16 mouse cellular contexts compared by ENCODE assay signal in the genomic region with DNA sequence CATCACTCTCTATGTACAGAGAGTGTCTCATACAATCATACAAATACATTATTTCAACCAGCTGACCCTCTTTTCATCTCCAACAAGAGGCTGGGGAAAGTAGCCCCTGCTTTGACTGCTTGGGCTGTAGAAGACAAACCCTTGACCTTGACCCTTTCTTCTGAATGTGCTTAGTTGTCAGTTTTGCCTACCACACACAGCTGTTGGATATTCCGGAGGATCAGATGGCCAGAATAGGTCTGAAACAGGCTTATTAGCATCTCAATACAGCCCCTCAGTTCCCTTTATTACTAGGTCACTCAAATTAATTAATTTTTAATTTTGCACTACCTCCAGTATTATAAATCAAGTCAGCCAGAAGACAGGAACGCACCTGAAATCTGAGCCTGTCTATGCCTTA.
DNase-seq lines count a peak whose midpoint lies in the region; ATAC-seq lines count a peak whose summit lies in the region.
"Had no signal": no experiment of that assay in that cellular context is flagged by ENCODE, and none has a peak within 500 bp of the region (broad histone marks: within the 10 kb centered on the region; RNA-seq: fewer than 3 reads in every experiment).

No protein-coding gene starts in this region.

- H3K27ac ChIP-seq in embryonic facial prominence, embryonic 11.5 days (replicated peaks; ENCODE audit: low read depth, low read length), result no peak overlapping the region
- H3K27ac ChIP-seq in embryonic facial prominence, embryonic 10.5 days (replicated peaks), result no peak overlapping the region
- no peak overlapping the region for H3K27ac ChIP-seq in neural tube, embryonic 12.5 days
- H3K27ac ChIP-seq in neural tube, embryonic 15.5 days (replicated peaks), result no peak overlapping the region
- H3K27ac ChIP-seq in hindbrain, embryonic 16.5 days (ENCODE audit: low read depth, low read length), result no peak overlapping the region
- H3K27ac ChIP-seq: liver, embryonic 15.5 days had no signal

- peak; percentile 19 for DNase-seq in embryonic facial prominence, embryonic 11.5 days (ENCODE audit: low spot score)
- no peak for DNase-seq in embryonic facial prominence, embryonic 10.5 days (ENCODE audit: low spot score)
- no peak for DNase-seq in adrenal gland, postnatal 14 days
- DNase-seq in kidney, adult 11 months, result no peak
- no peak for DNase-seq in cerebellum, adult 8-10 months
- DNase-seq: cerebellum, adult 11-12 months; gastrocnemius, postnatal 14 days; kidney, adult 8-10 months; kidney, postnatal 25 days; thymus, postnatal 4 days had no signal

- H3K36me3 ChIP-seq in embryonic facial prominence, embryonic 11.5 days (replicated peaks; ENCODE audit: control insufficient read depth, insufficient read depth, low read depth, low read length), result no peaks in the 10 kb centered on the region
- no peaks in the 10 kb centered on the region for H3K36me3 ChIP-seq in embryonic facial prominence, embryonic 10.5 days (replicated peaks)
- H3K36me3 ChIP-seq in neural tube, embryonic 12.5 days, result no peaks in the 10 kb centered on the region
- H3K36me3 ChIP-seq in neural tube, embryonic 15.5 days, result no peaks in the 10 kb centered on the region
- H3K36me3 ChIP-seq in hindbrain, embryonic 16.5 days (ENCODE audit: control insufficient read depth, insufficient read depth, low read length), result no peaks in the 10 kb centered on the region
- H3K36me3 ChIP-seq: liver, embryonic 15.5 days had no signal

- H3K27me3 ChIP-seq in embryonic facial prominence, embryonic 11.5 days (ENCODE audit: control insufficient read depth, insufficient read depth, low read length), result no peaks in the 10 kb centered on the region
- H3K27me3 ChIP-seq in embryonic facial prominence, embryonic 10.5 days (replicated peaks; ENCODE audit: low read depth, poor library complexity, severe bottlenecking), result no peaks in the 10 kb centered on the region
- no peaks in the 10 kb centered on the region for H3K27me3 ChIP-seq in neural tube, embryonic 12.5 days (replicated peaks)
- no peaks in the 10 kb centered on the region for H3K27me3 ChIP-seq in neural tube, embryonic 15.5 days (replicated peaks)
- H3K27me3 ChIP-seq in hindbrain, embryonic 16.5 days (replicated peaks; ENCODE audit: control insufficient read depth, insufficient read depth, low read length), result no peaks in the 10 kb centered on the region
- H3K27me3 ChIP-seq: liver, embryonic 15.5 days; megakaryocyte, embryonic 14.5 days had no signal

- H3K4me2 ChIP-seq in embryonic facial prominence, embryonic 11.5 days (ENCODE audit: low read depth, low read length), result no peak overlapping the region
- no peak overlapping the region for H3K4me2 ChIP-seq in neural tube, embryonic 12.5 days (replicated peaks)
- H3K4me2 ChIP-seq in neural tube, embryonic 15.5 days, result no peak overlapping the region
- no peak overlapping the region for H3K4me2 ChIP-seq in hindbrain, embryonic 16.5 days (ENCODE audit: low read length)
- H3K4me2 ChIP-seq: liver, embryonic 15.5 days had no signal

- no peaks in the 10 kb centered on the region for H3K4me1 ChIP-seq in embryonic facial prominence, embryonic 11.5 days (ENCODE audit: control insufficient read depth, insufficient read depth, low read length)
- H3K4me1 ChIP-seq in embryonic facial prominence, embryonic 10.5 days, result peaks cover 18% of the 10 kb centered on the region
- H3K4me1 ChIP-seq in neural tube, embryonic 12.5 days, result peaks cover 4% of the 10 kb centered on the region
- H3K4me1 ChIP-seq in neural tube, embryonic 15.5 days, result 0 out of 2 replicates have a peak, but pooled peaks cover 4% of the 10 kb centered on the region
- H3K4me1 ChIP-seq in hindbrain, embryonic 16.5 days (ENCODE audit: control insufficient read depth, insufficient read depth, low read depth, low read length), result peaks cover 2% of the 10 kb centered on the region; the same call in 1 of the 2 replicates
- H3K4me1 ChIP-seq: liver, embryonic 15.5 days; megakaryocyte, embryonic 14.5 days had no signal

- no peaks in the 10 kb centered on the region for H3K9me3 ChIP-seq in embryonic facial prominence, embryonic 11.5 days (replicated peaks; ENCODE audit: control insufficient read depth, low read length)
- H3K9me3 ChIP-seq in embryonic facial prominence, embryonic 10.5 days, result no peaks in the 10 kb centered on the region
- no peaks in the 10 kb centered on the region for H3K9me3 ChIP-seq in neural tube, embryonic 12.5 days
- H3K9me3 ChIP-seq in neural tube, embryonic 15.5 days (replicated peaks), result no peaks in the 10 kb centered on the region
- no peaks in the 10 kb centered on the region; the same call in 1 of the 2 replicates for H3K9me3 ChIP-seq in hindbrain, embryonic 16.5 days (ENCODE audit: control insufficient read depth, low read length)
- H3K9me3 ChIP-seq: liver, embryonic 15.5 days; megakaryocyte, embryonic 14.5 days had no signal

- H3K9ac ChIP-seq in embryonic facial prominence, embryonic 11.5 days (replicated peaks; ENCODE audit: low read length), result no peak overlapping the region
- no peak overlapping the region for H3K9ac ChIP-seq in neural tube, embryonic 12.5 days
- H3K9ac ChIP-seq in neural tube, embryonic 15.5 days (replicated peaks), result no peak overlapping the region
- H3K9ac ChIP-seq in hindbrain, embryonic 16.5 days (ENCODE audit: low read depth, low read length), result no peak overlapping the region
- H3K9ac ChIP-seq: liver, embryonic 15.5 days had no signal

- peak; percentile 68 for ATAC-seq in embryonic facial prominence, embryonic 11.5 days (replicated peaks; ENCODE audit: insufficient number of reproducible peaks, low FRiP score, low TSS enrichment, low read depth)
- ATAC-seq in neural tube, embryonic 12.5 days (ENCODE audit: low FRiP score, low read depth), result peak; percentile 43; the same call in 1 of the 2 replicates
- ATAC-seq in neural tube, embryonic 15.5 days (ENCODE audit: low FRiP score), result no peak
- peak; percentile 24; the same call in 1 of the 2 replicates for ATAC-seq in hindbrain, embryonic 16.5 days
- ATAC-seq: lung, postnatal 0 days had no signal

- 37% methylated on average over 2 of the region's 2 CpGs for WGBS in embryonic facial prominence, embryonic 11.5 days
- 55% methylated on average over 2 of the region's 2 CpGs for WGBS in embryonic facial prominence, embryonic 10.5 days
- 17% methylated on average over 2 of the region's 2 CpGs for WGBS in neural tube, embryonic 12.5 days
- WGBS in neural tube, embryonic 15.5 days, result 14% methylated on average over 2 of the region's 2 CpGs
- WGBS in hindbrain, embryonic 16.5 days, result 26% methylated on average over 2 of the region's 2 CpGs

- no peak overlapping the region for H3K4me3 ChIP-seq in embryonic facial prominence, embryonic 11.5 days (ENCODE audit: low read depth, low read length)
- no peak overlapping the region for H3K4me3 ChIP-seq in embryonic facial prominence, embryonic 10.5 days
- H3K4me3 ChIP-seq in neural tube, embryonic 12.5 days, result no peak overlapping the region
- H3K4me3 ChIP-seq in neural tube, embryonic 15.5 days (replicated peaks), result no peak overlapping the region
- H3K4me3 ChIP-seq in hindbrain, embryonic 16.5 days (ENCODE audit: low read length), result no peak overlapping the region
- H3K4me3 ChIP-seq: liver, embryonic 15.5 days; megakaryocyte, embryonic 14.5 days had no signal
